ENCODE assay signal across 12 mouse cellular contexts in genomic region chr19:40580902-40581301, GRCm38 (mm10).
"Had no signal": no experiment of that assay in that cellular context is flagged by ENCODE, and none has a peak within 500 bp of the region (broad histone marks: within the 10 kb centered on the region; RNA-seq: fewer than 3 reads in every experiment).

No protein-coding gene starts in this region.

- H3K27me3 ChIP-seq: limb, embryonic 12.5 days; liver, embryonic 15.5 days; lung, embryonic 15.5 days; midbrain, embryonic 13.5 days had no signal

- ATAC-seq: midbrain, embryonic 13.5 days had no signal

- H3K9me3 ChIP-seq: limb, embryonic 12.5 days; liver, embryonic 15.5 days; lung, embryonic 15.5 days; midbrain, embryonic 13.5 days had no signal

- H3K4me3 ChIP-seq: layer of hippocampus, adult 2 months; limb, embryonic 12.5 days; liver, embryonic 15.5 days; lung, embryonic 15.5 days; midbrain, embryonic 13.5 days had no signal

- H3K4me1 ChIP-seq: limb, embryonic 12.5 days; lung, embryonic 15.5 days had no signal

- H3K27ac ChIP-seq: layer of hippocampus, adult 2 months; limb, embryonic 12.5 days; liver, embryonic 15.5 days; lung, embryonic 15.5 days; macrophage; midbrain, embryonic 13.5 days had no signal

- H3K9ac ChIP-seq: limb, embryonic 12.5 days; liver, embryonic 15.5 days; lung, embryonic 15.5 days; midbrain, embryonic 13.5 days had no signal

- DNase-seq: kidney, adult 18-20 months; kidney, postnatal 10 days; kidney, postnatal 4 days; lung, postnatal 14 days; right cerebral cortex, postnatal 14 days; thymus, postnatal 4 days had no signal

- H3K4me2 ChIP-seq: limb, embryonic 12.5 days; liver, embryonic 15.5 days; lung, embryonic 15.5 days; midbrain, embryonic 13.5 days had no signal
